Comparison of ENCODE assay signal across 16 mouse cellular contexts in genomic region chr8:83196088-83196487, GRCm38 (mm10). TPM values are rescaled to one million over a fixed set of nuclear protein-coding genes. Genes with fewer than 3 reads are reported as not detected.
A peak's percentile ranks its signal among the peaks of the same experiment; 100 is the strongest.
DNase-seq lines count a peak whose midpoint lies in the region; ATAC-seq and TF ChIP-seq lines count a peak whose summit lies in the region.
"Had no signal": no experiment of that assay in that cellular context is flagged by ENCODE, and none has a peak within 500 bp of the region (broad histone marks: within the 10 kb centered on the region; RNA-seq: fewer than 3 reads in every experiment).

No protein-coding gene starts in this region.

- no peaks in the 10 kb centered on the region for H3K27me3 ChIP-seq in hindbrain, postnatal 0 days (ENCODE audit: insufficient read depth, low read length)
- no peaks in the 10 kb centered on the region for H3K27me3 ChIP-seq in hindbrain, embryonic 12.5 days
- H3K27me3 ChIP-seq: embryonic facial prominence, embryonic 13.5 days; hindbrain, embryonic 15.5 days; limb, embryonic 13.5 days; midbrain, embryonic 13.5 days; neural tube, embryonic 15.5 days had no signal

- H3K4me2 ChIP-seq in hindbrain, postnatal 0 days (ENCODE audit: low read depth, low read length) = no peak overlapping the region
- no peak overlapping the region for H3K4me2 ChIP-seq in hindbrain, embryonic 12.5 days (replicated peaks)
- H3K4me2 ChIP-seq: embryonic facial prominence, embryonic 13.5 days; hindbrain, embryonic 15.5 days; limb, embryonic 13.5 days; midbrain, embryonic 13.5 days; neural tube, embryonic 15.5 days had no signal

- H3K9ac ChIP-seq in hindbrain, postnatal 0 days (replicated peaks; ENCODE audit: low read length) = no peak overlapping the region
- H3K9ac ChIP-seq in hindbrain, embryonic 12.5 days = no peak overlapping the region
- H3K9ac ChIP-seq: embryonic facial prominence, embryonic 13.5 days; hindbrain, embryonic 15.5 days; limb, embryonic 13.5 days; midbrain, embryonic 13.5 days; neural tube, embryonic 15.5 days had no signal

- no peak overlapping the region for H3K27ac ChIP-seq in hindbrain, postnatal 0 days
- H3K27ac ChIP-seq in hindbrain, embryonic 12.5 days = no peak overlapping the region; the same call in 1 of the 2 replicates
- H3K27ac ChIP-seq: embryonic facial prominence, embryonic 13.5 days; hindbrain, embryonic 15.5 days; limb, embryonic 13.5 days; midbrain, embryonic 13.5 days; neural tube, embryonic 15.5 days had no signal

- H3K4me1 ChIP-seq in hindbrain, postnatal 0 days (ENCODE audit: insufficient read depth, low read length) = peaks cover 22% of the 10 kb centered on the region
- peaks cover 19% of the 10 kb centered on the region; the same call in 1 of the 2 replicates for H3K4me1 ChIP-seq in hindbrain, embryonic 12.5 days

- peak; percentile 56 for DNase-seq in hindbrain, postnatal 0 days (ENCODE audit: low spot score)
- peak; percentile 64 for DNase-seq in cerebellum, adult 8-10 months
- peak; percentile 46 to 48 for DNase-seq in layer of hippocampus, postnatal 36 days
- DNase-seq in right cerebral cortex, postnatal 4 days = peak; percentile 16
- DNase-seq in thymus, adult 18-20 months = no peak
- no peak for DNase-seq in B cell, adult 2 months
- DNase-seq: kidney, postnatal 10 days had no signal

- no peak overlapping the region for H3K4me3 ChIP-seq in hindbrain, postnatal 0 days (ENCODE audit: low read length)
- no peak overlapping the region for H3K4me3 ChIP-seq in hindbrain, embryonic 12.5 days
- H3K4me3 ChIP-seq: embryonic facial prominence, embryonic 13.5 days; hindbrain, embryonic 15.5 days; limb, embryonic 13.5 days; midbrain, embryonic 13.5 days; neural tube, embryonic 15.5 days had no signal

- ATAC-seq in hindbrain, postnatal 0 days = no peak
- no peak for ATAC-seq in hindbrain, embryonic 12.5 days (ENCODE audit: low FRiP score)
- no peak for ATAC-seq in monocyte, adult 5-6 weeks (replicated peaks; ENCODE audit: insufficient number of reproducible peaks, low FRiP score, low TSS enrichment, poor library complexity, severe bottlenecking)
- ATAC-seq: lung, postnatal 0 days; midbrain, embryonic 13.5 days had no signal

- H3K9me3 ChIP-seq in hindbrain, postnatal 0 days (ENCODE audit: low read length) = no peaks in the 10 kb centered on the region
- no peaks in the 10 kb centered on the region for H3K9me3 ChIP-seq in hindbrain, embryonic 12.5 days (replicated peaks)
- H3K9me3 ChIP-seq: embryonic facial prominence, embryonic 13.5 days; hindbrain, embryonic 15.5 days; limb, embryonic 13.5 days; midbrain, embryonic 13.5 days; neural tube, embryonic 15.5 days had no signal

- H3K36me3 ChIP-seq in hindbrain, postnatal 0 days (ENCODE audit: insufficient read depth, low read length) = no peaks in the 10 kb centered on the region
- H3K36me3 ChIP-seq in hindbrain, embryonic 12.5 days = no peaks in the 10 kb centered on the region
- H3K36me3 ChIP-seq: embryonic facial prominence, embryonic 13.5 days; hindbrain, embryonic 15.5 days; limb, embryonic 13.5 days; midbrain, embryonic 13.5 days; neural tube, embryonic 15.5 days had no signal

- WGBS in hindbrain, postnatal 0 days = 37% methylated on average over 6 of the region's 6 CpGs
- 74% methylated on average over 6 of the region's 6 CpGs for WGBS in hindbrain, embryonic 12.5 days

- TF ChIP-seq CTCF in hindbrain, postnatal 0 days (IDR thresholded peaks at IDR 0.05; ENCODE audit: low read depth) = no peak

RNA-seq across cellular contexts. Expression of gene Gm10645, which starts 30.1 kb away (rescaled TPM):
- total RNA-seq in hindbrain, postnatal 0 days (2014; rRNA removed) = 1.2 and 4.2 TPM in 2 replicates
- 10.0 and 11.6 TPM in 2 replicates for polyA plus RNA-seq in hindbrain, postnatal 0 days (2015; fragmentation: Nextera tagmentation; extraction: Ambion mirVana)
- polyA plus RNA-seq in hindbrain, embryonic 12.5 days (2016; fragmentation: Nextera tagmentation; extraction: Ambion mirVana) = 7.5 and 7.9 TPM in 2 replicates
- under 1 TPM; 0.75 to 0.83 TPM for total RNA-seq in layer of hippocampus, postnatal 36 days (2021)
- total RNA-seq in monocyte, adult 5-6 weeks (2017) = 0.87 to 2.1 TPM (median 2.0 TPM) in 3 replicates
- total RNA-seq: gastrocnemius, adult 8-10 months had no signal

RNA-seq across cellular contexts. Expression of gene Tbc1d9, which starts 30.9 kb away (rescaled TPM):
- total RNA-seq in hindbrain, postnatal 0 days (2014; rRNA removed) = 123 and 128 TPM in 2 replicates
- polyA plus RNA-seq in hindbrain, postnatal 0 days (2015; fragmentation: Nextera tagmentation; extraction: Ambion mirVana) = 16.4 and 16.8 TPM in 2 replicates
- polyA plus RNA-seq in hindbrain, embryonic 12.5 days (2016; fragmentation: Nextera tagmentation; extraction: Ambion mirVana) = 14.8 and 16.3 TPM in 2 replicates
- 10 to 100 TPM; 65.0 to 65.7 TPM for total RNA-seq in layer of hippocampus, postnatal 36 days (2021)
- total RNA-seq in monocyte, adult 5-6 weeks (2017) = 13.9 to 21.4 TPM (median 17.8 TPM) in 3 replicates

Comparison
In these comparisons a context has a peak if more than half of its experiments do, and no peak if none do; other contexts are left out.
1. DNase-seq: peak in hindbrain, postnatal 0 days (single experiment), cerebellum, adult 8-10 months (single experiment), layer of hippocampus, postnatal 36 days (2 of 2) and right cerebral cortex, postnatal 4 days (single experiment); none in thymus, adult 18-20 months (0 of 2) and B cell, adult 2 months (0 of 2).